Mouse (Mus musculus) liver, embryonic 12.5 days (tissue): ENCODE results near the gene Fhl5. TPM values are rescaled to one million over a fixed set of nuclear protein-coding genes. Genes with fewer than 3 reads are reported as not detected.
"Not testable (repeated sequence)": the region's sequence is repeated elsewhere in the genome, so short reads cannot be mapped to it uniquely, and the experiment has no call there.

Source experiments
- ATAC-seq: fragments of 200-750 bp; cut with Nextera tagmentation; 2 replicates; pipeline ENCODE4 v1.8.0; 2017; ENCODE audit warnings: moderate number of reproducible peaks, mild to moderate bottlenecking, moderate library complexity
- H3K27ac ChIP-seq: fragments of 300-500 bp; sonication (generic); 2 replicates; pipeline ENCODE4 v1.5.1; 2016; ENCODE audit warnings: mild to moderate bottlenecking
- H3K27me3 ChIP-seq: fragments of 300-500 bp; sonication (generic); replicated peaks from 2 replicates; pipeline ENCODE4 v1.6.1; 2016; ENCODE audit warnings: mild to moderate bottlenecking, moderate library complexity
- H3K36me3 ChIP-seq: fragments of 300-500 bp; sonication (generic); 2 replicates; pipeline ENCODE4 v1.6.1; 2016; ENCODE audit warnings: mild to moderate bottlenecking, moderate library complexity
- H3K4me1 ChIP-seq: fragments of 300-500 bp; sonication (generic); 2 replicates; pipeline ENCODE4 v1.6.1; 2016
- H3K4me2 ChIP-seq: fragments of 300-500 bp; sonication (generic); 2 replicates; pipeline ENCODE4 v1.6.1; 2016; ENCODE audit warnings: mild to moderate bottlenecking, moderate library complexity
- H3K4me3 ChIP-seq: fragments of 300-500 bp; sonication (generic); 2 replicates; pipeline ENCODE4 v1.5.1; 2016; ENCODE audit warnings: mild to moderate bottlenecking, moderate library complexity
- H3K9ac ChIP-seq: fragments of 300-500 bp; sonication (generic); 2 replicates; pipeline ENCODE4 v1.6.1; 2016; ENCODE audit warnings: mild to moderate bottlenecking, moderate library complexity
- H3K9me3 ChIP-seq: fragments of 300-500 bp; sonication (generic); replicated peaks from 2 replicates; pipeline ENCODE4 v1.6.1; 2016; ENCODE audit warnings: mild to moderate bottlenecking, moderate library complexity
- WGBS: fragments of 180-500 bp; shearing (Covaris S2); methylation state at CpG from one replicate; pipeline ENCODE4 v1.1.7; 2016; ENCODE audit not compliant: insufficient replicate concordance; 5-methylcytosine and 5-hydroxymethylcytosine counted together
- polyA plus RNA-seq: library from polyadenylated mRNA; unstranded; fragments of >200 nt; fragmentation: Nextera tagmentation; extraction: Ambion mirVana; gene quantifications from 2 replicates; pipeline ENCODE4 v1.2.1, GENCODE M21; 2016

The Fhl5 gene
- polyA plus RNA-seq, result not detected in 2 replicates

DNA sequence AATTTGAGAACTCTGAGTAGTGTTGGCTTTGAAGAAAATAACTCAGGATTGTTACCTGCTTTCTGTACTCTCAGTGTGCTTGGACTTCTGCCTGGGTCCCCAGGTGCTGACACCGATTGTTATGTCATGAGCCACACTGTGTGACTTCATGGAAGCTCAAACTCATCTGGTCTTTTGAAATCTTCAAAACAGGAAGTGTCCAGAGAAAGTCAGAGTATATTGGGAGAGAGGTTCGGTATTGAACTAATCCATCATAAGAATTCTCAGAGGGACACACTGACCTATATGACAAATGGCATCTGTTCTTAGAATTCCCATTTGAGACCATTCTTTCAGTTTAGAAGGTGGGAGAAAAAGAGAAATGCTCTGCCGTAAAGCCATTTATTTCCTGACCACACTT is at the start of gene Fhl5:
Gene Fhl5 (minus strand): TSS at position 101 of the 400 bp plus-strand sequence.
- no peaks in the 10 kb centered on the region for H3K36me3 ChIP-seq
- H3K4me2 ChIP-seq, result no peak within 1 kb of the TSS
- H3K9ac ChIP-seq, result no peak within 1 kb of the TSS
- no peak for ATAC-seq
- no peak within 1 kb of the TSS for H3K27ac ChIP-seq
- no peak within 1 kb of the TSS for H3K4me3 ChIP-seq
- WGBS, result 67% methylated on average over 3 of the region's 3 CpGs
- no peaks in the 10 kb centered on the region for H3K4me1 ChIP-seq
- no peaks in the 10 kb centered on the region for H3K27me3 ChIP-seq
- H3K9me3 ChIP-seq, result no peaks in the 10 kb centered on the region

DNA sequence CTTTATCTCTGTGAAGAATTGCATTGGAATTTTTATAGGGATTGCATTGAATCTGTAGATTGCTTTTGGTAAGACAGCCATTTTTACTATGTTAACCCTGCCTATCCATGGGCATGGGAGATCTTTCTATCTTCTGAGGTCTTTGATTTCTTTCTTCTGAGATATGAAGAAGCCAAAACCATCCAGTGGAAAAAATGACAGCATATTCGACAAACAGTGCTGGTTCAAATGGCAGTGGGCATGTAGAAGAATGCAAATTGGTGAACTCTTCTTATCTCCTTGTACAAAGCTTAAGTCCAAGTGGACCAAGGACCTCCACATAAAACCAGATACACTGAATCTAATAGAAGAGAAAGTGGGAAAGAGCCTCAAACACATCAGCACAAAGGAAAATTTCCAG is 42.3 kb upstream of the Fhl5 start:
- not testable (repeated sequence) for H3K27me3 ChIP-seq, H3K4me1 ChIP-seq, ATAC-seq, H3K36me3 ChIP-seq, H3K9me3 ChIP-seq, H3K4me2 ChIP-seq, H3K4me3 ChIP-seq, H3K9ac ChIP-seq, H3K27ac ChIP-seq
- WGBS, result 57% methylated on average over 1 of the region's 1 CpGs

DNA sequence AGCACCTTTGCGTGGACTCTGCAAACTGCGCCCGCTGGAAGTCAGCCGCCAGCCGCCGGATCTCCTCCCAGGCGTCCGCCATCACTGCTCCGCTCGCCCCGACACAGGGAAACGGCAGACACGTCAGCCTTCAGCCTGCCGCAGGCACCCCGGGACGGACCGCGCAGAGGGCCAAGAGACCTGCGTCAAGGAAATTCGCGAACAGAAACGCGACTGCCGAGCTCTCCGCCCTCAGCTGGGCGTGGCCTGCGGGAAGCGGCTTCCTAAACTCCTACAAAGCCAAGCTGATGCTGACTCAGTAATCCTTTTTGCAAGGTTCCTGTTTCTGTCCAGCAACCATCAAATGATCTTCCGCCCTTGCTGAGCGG is 39.0 kb upstream of the Fhl5 start, which contains the start of gene Ufl1:
Gene Ufl1 (minus strand): TSS at position 151 of the 368 bp plus-strand sequence.
- Histone ChIP-seq H3K4me3 (peak within 1 kb of the TSS; percentile 73), H3K36me3 (peaks cover 26% of the 10 kb centered on the region), H3K4me2 (peak within 1 kb of the TSS; percentile 73), H3K9ac (peak within 1 kb of the TSS; percentile 81), H3K27me3 (no peaks in the 10 kb centered on the region), H3K9me3 (no peaks in the 10 kb centered on the region), H3K4me1 (peaks cover 9% of the 10 kb centered on the region), H3K27ac (peak within 1 kb of the TSS; percentile 84)
- WGBS, result under 1% methylated on average over 30 of the region's 30 CpGs
- ATAC-seq, result peak; percentile 99

GRCm38 (mm10) chr4:25280938-25281670 is 38.4 kb upstream of the Fhl5 start:
- peak; percentile 90 for ATAC-seq
- peaks cover 9% of the 10 kb centered on the region for H3K4me1 ChIP-seq
- peak overlapping the region; percentile 84 for H3K27ac ChIP-seq
- peak overlapping the region; percentile 81 for H3K9ac ChIP-seq
- H3K36me3 ChIP-seq, result peaks cover 27% of the 10 kb centered on the region
- peak overlapping the region; percentile 73 for H3K4me2 ChIP-seq
- WGBS, result 2% methylated on average over 32 of the region's 32 CpGs
- peak overlapping the region; percentile 73 for H3K4me3 ChIP-seq
- H3K9me3 ChIP-seq, result no peaks in the 10 kb centered on the region
- no peaks in the 10 kb centered on the region for H3K27me3 ChIP-seq

DNA sequence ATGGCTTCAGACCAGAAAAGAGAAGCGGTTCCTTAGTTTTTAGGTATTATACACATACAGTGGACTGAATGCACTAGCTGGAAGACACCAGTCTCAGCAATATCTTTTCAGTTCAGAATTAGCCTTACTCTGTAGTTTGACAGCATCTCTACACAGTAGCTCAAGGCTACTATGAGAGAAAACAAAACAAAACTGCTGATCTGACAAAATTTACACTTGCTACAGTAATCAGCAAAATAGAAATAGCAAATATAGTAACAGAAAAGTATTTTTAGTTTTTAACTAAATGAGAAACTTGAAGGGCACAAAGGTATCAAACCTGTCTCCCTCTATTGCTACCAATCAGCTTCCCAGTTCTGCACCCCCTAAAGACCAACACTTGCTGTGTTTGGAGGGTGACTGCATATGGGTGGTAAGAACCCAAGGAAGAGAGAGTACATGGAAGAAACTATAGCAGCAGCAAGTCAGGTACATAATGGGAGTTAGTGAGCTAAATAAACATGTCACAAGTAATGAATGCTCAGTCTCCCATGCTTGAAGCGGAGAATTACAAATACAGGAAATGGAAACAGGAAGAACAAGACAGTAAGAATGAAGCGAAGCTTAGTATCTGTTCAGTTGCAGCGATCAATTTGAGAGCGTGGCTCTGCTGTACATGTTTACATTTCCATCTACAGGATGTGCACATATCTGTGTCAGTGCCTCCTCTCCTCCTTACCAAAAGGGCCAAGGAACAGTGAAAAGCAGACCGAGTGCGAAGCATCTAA is 30.4 kb upstream of the Fhl5 start:
- Histone ChIP-seq H3K4me3 (no peak overlapping the region), H3K27me3 (no peaks in the 10 kb centered on the region), H3K36me3 (peaks cover 76% of the 10 kb centered on the region), H3K9me3 (no peaks in the 10 kb centered on the region), H3K27ac (no peak overlapping the region), H3K4me2 (no peak overlapping the region), H3K4me1 (no peaks in the 10 kb centered on the region), H3K9ac (no peak overlapping the region)
- no peak for ATAC-seq
- WGBS, result 72% methylated on average over 7 of the region's 7 CpGs

GRCm38 (mm10) chr4:25271926-25272325 is 29.2 kb upstream of the Fhl5 start:
- no peak overlapping the region for H3K4me2 ChIP-seq
- no peak for ATAC-seq
- H3K9ac ChIP-seq, result no peak overlapping the region
- 77% methylated on average over 1 of the region's 1 CpGs for WGBS
- no peak overlapping the region for H3K4me3 ChIP-seq
- no peak overlapping the region for H3K27ac ChIP-seq
- peaks cover 75% of the 10 kb centered on the region for H3K36me3 ChIP-seq
- no peaks in the 10 kb centered on the region for H3K4me1 ChIP-seq
- H3K27me3 ChIP-seq, result no peaks in the 10 kb centered on the region
- H3K9me3 ChIP-seq, result no peaks in the 10 kb centered on the region

DNA sequence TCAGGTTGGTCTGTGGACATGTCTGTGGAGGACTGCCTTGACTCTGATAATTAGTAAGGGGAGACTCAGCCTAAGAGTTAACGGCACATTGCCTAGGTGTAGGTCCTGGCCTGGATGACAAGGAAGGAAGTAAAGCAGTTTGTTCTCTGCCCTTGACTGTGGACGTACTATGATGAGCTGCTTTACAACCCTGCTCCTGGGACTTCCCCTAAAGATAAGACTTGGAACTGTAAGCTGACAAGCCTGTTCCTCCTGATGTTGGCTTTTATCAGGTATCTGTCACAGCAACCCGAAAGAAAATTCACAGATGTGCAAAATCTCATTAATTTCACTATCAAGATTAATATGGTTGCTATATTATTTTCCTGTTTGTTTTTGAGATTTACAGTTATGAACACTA is 24.5 kb upstream of the Fhl5 start:
- Histone ChIP-seq H3K27ac (no peak overlapping the region), H3K9ac (no peak overlapping the region), H3K4me1 (no peaks in the 10 kb centered on the region), H3K9me3 (no peaks in the 10 kb centered on the region), H3K36me3 (peaks cover 67% of the 10 kb centered on the region), H3K4me2 (no peak overlapping the region), H3K4me3 (no peak overlapping the region), H3K27me3 (no peaks in the 10 kb centered on the region)
- WGBS, result 53% methylated on average over 3 of the region's 3 CpGs
- no peak for ATAC-seq

- H3K4me1 ChIP-seq, result peaks cover 7% of the 10 kb centered on the region
- no peak overlapping the region for H3K4me2 ChIP-seq
- H3K4me3 ChIP-seq, result no peak overlapping the region
- WGBS, result 62% methylated on average over 7 of the region's 7 CpGs
- no peaks in the 10 kb centered on the region for H3K9me3 ChIP-seq
- H3K27ac ChIP-seq, result no peak overlapping the region
- no peaks in the 10 kb centered on the region for H3K27me3 ChIP-seq
- peaks cover 42% of the 10 kb centered on the region for H3K36me3 ChIP-seq
- ATAC-seq, result peak; percentile 89
- H3K9ac ChIP-seq, result no peak overlapping the region
These were observed 15.2 kb upstream of the Fhl5 start for GRCm38 (mm10) chr4:25257822-25258398.

DNA sequence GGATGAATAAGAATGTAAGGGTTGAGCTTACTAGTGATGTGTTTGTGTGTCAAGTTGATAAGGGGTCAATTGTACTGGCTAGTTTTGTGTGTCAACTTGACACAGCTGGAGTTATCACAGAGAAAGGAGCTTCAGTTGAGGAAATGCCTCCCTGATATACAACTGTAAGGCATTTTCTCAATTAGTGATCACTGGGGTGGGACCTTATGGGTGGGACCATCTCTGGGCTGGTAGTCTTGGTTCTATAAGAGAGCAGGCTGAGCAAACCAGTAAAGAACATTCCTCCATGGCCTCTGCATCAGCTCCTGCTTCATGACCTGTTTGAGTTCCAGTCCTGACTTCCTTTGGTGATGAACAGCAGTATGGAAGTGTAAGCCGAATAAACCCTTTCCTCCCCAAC is 7.0 kb downstream of the Fhl5 start:
- ATAC-seq, result peak; percentile 72
- H3K4me1 ChIP-seq, result peaks cover 12% of the 10 kb centered on the region; the same call in 1 of the 2 replicates
- H3K36me3 ChIP-seq, H3K9ac ChIP-seq, H3K4me3 ChIP-seq, H3K9me3 ChIP-seq, H3K4me2 ChIP-seq, H3K27ac ChIP-seq, H3K27me3 ChIP-seq: not testable (repeated sequence)
- 87% methylated on average over 1 of the region's 1 CpGs for WGBS

DNA sequence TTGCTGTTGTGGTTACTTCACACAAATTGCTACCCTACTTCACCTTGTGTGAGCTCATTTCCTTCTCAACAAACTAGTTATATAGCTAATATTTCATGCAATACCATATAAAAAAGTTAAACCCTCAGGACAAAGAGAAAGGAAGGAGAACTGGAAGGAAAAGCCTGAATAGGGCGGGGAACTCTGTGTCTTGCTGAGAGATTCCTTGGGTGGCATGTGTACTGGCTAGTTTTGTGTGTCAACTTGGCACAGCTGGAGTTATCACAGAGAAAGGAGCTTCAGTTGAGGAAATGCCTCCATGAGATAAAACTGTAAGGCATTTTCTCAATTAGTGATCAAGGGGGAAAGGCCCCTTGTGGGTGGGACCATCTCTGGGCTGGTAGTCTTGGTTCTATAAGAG is 8.9 kb downstream of the Fhl5 start:
- H3K4me1 ChIP-seq, result peaks cover 12% of the 10 kb centered on the region; the same call in 1 of the 2 replicates
- 0 out of 2 replicates have a peak overlapping the region, but pooled peaks have one; percentile 25 for H3K27ac ChIP-seq
- not testable (repeated sequence) for H3K4me3 ChIP-seq, H3K9ac ChIP-seq, H3K36me3 ChIP-seq, H3K9me3 ChIP-seq, H3K4me2 ChIP-seq, H3K27me3 ChIP-seq
- WGBS, result 29% methylated on average over 1 of the region's 1 CpGs
- peak; percentile 68 for ATAC-seq

DNA sequence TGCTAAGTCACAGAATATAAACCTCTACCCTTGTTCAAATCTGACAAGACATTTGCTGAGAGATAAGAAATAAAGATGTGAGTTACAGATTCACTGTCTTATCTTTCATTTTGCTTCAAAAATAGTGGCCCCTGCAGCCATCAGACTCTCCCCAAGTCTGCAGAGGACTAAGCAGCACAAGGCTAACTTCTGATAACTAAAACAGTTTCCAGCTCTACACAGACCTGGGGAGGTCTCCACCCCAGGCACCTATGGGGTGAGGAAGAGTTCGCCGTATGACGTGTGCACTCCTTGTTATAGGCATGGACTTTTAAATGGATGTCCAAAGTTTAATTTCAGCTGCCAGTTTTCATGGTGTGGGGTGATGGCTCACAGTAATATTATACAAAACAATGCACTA is 10.1 kb downstream of the Fhl5 start:
- H3K4me2 ChIP-seq, result no peak overlapping the region
- no peaks in the 10 kb centered on the region for H3K36me3 ChIP-seq
- no peaks in the 10 kb centered on the region for H3K27me3 ChIP-seq
- 72% methylated on average over 3 of the region's 3 CpGs for WGBS
- no peak overlapping the region for H3K4me3 ChIP-seq
- H3K9me3 ChIP-seq, result no peaks in the 10 kb centered on the region
- H3K4me1 ChIP-seq, result peaks cover 12% of the 10 kb centered on the region; the same call in 1 of the 2 replicates
- H3K27ac ChIP-seq, result no peak overlapping the region
- ATAC-seq, result peak; percentile 63; the same call in 1 of the 2 replicates
- no peak overlapping the region for H3K9ac ChIP-seq

DNA sequence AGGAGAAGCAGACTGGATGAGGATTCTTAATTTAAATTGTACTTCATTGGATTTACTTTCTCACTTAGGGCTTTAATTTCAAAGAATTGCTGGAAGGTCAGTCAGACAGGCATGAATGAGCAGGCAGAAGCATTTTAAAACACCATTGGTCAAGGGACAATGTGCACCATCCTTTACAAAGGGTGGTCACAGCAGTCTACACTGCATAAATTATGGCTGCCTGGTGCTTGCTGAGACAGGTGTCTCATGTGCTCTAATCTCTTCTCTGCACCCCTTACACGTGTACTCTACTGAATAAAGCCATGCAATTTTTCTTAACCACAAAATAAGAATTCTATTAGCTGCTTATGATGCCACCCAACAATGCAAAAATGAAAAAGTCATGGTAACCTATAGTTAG is 15.1 kb downstream of the Fhl5 start:
- WGBS, result 9% methylated on average over 1 of the region's 1 CpGs

More for the DNA sequence above, 15.1 kb downstream of the Fhl5 start:
- Histone ChIP-seq H3K27ac (no peak overlapping the region), H3K27me3 (no peaks in the 10 kb centered on the region), H3K9me3 (no peaks in the 10 kb centered on the region), H3K36me3 (no peaks in the 10 kb centered on the region), H3K4me1 (peaks cover 4% of the 10 kb centered on the region; the same call in 1 of the 2 replicates), H3K4me3 (no peak overlapping the region), H3K4me2 (no peak overlapping the region), H3K9ac (no peak overlapping the region)
- ATAC-seq, result no peak
